Mouse (Mus musculus) testis, postnatal 10 days (tissue): Measurements from ENCODE around the gene Eif2ak1.

Source experiments
- DNase-seq: peaks from one replicate; pipeline ENCODE4 v3.0.0; 2021; ENCODE audit warnings: low spot score

The Eif2ak1 gene

GRCm38 (mm10) chr5:143897635-143898330 lies 80.2 kb downstream of the Eif2ak1 start, which contains the start of gene Ankrd61:
Gene Ankrd61, minus strand, starts transcription at chr5:143897685.
- DNase-seq: no peak

- no peak for DNase-seq
Observed at GRCm38 (mm10) chr5:143902111-143902510, 84.5 kb downstream of the Eif2ak1 start.

- DNase-seq: no peak
Observed at GRCm38 (mm10) chr5:143903813-143904212, 86.2 kb downstream of the Eif2ak1 start.

- DNase-seq: no peak
Observed at GRCm38 (mm10) chr5:143906429-143906828, 88.8 kb downstream of the Eif2ak1 start.

- no peak for DNase-seq
Observed at GRCm38 (mm10) chr5:143908926-143909325, 91.3 kb downstream of the Eif2ak1 start.

GRCm38 (mm10) chr5:143909417-143910400 lies 92.1 kb downstream of the Eif2ak1 start, which contains the start of the genes Aimp2 and Pms2:
Gene Aimp2, minus strand, starts transcription at chr5:143909847.
Gene Pms2, plus strand, starts transcription at chr5:143909964.
- peak; percentile 91 for DNase-seq

- DNase-seq: no peak
Observed at GRCm38 (mm10) chr5:143916221-143916620, 98.6 kb downstream of the Eif2ak1 start.

GRCm38 (mm10) chr5:143917418-143917817 lies 99.8 kb downstream of the Eif2ak1 start:
- DNase-seq: peak; percentile 71

GRCm38 (mm10) chr5:143918120-143918519 lies 100.5 kb downstream of the Eif2ak1 start:
- no peak for DNase-seq

GRCm38 (mm10) chr5:143924781-143925452 lies 107.3 kb downstream of the Eif2ak1 start:
- DNase-seq: no peak

- no peak for DNase-seq
Observed at GRCm38 (mm10) chr5:143927875-143928274, 110.3 kb downstream of the Eif2ak1 start, which contains the start of gene Gm42421. Gene Gm42421, plus strand, starts transcription at chr5:143928175.

GRCm38 (mm10) chr5:143929291-143929690 lies 111.7 kb downstream of the Eif2ak1 start:
- DNase-seq: no peak

GRCm38 (mm10) chr5:143930656-143931055 lies 113.1 kb downstream of the Eif2ak1 start:
- no peak for DNase-seq

GRCm38 (mm10) chr5:143931863-143932580 lies 114.4 kb downstream of the Eif2ak1 start:
- DNase-seq: no peak

GRCm38 (mm10) chr5:143932831-143933230 lies 115.2 kb downstream of the Eif2ak1 start, which contains the start of gene Rsph10b:
Gene Rsph10b, plus strand, starts transcription at chr5:143933035.
- peak; percentile 52 for DNase-seq

- no peak for DNase-seq
Observed at GRCm38 (mm10) chr5:143933414-143933813, 115.8 kb downstream of the Eif2ak1 start.

GRCm38 (mm10) chr5:143933875-143934274 lies 116.3 kb downstream of the Eif2ak1 start:
- no peak for DNase-seq

GRCm38 (mm10) chr5:143936156-143936555 lies 118.6 kb downstream of the Eif2ak1 start:
- DNase-seq: no peak

GRCm38 (mm10) chr5:143941588-143941987 lies 124.0 kb downstream of the Eif2ak1 start:
- no peak for DNase-seq

GRCm38 (mm10) chr5:143943231-143944125 lies 125.9 kb downstream of the Eif2ak1 start:
- no peak for DNase-seq
